Mouse (Mus musculus): Measurements from ENCODE around the gene Zfp513. TPM values are rescaled to one million over a fixed set of nuclear protein-coding genes. Genes with fewer than 3 reads are reported as not detected.

Zfp513 gene
- polyA plus RNA-seq, 1 experiment from 2014 or later = 7.0 TPM

- DNase-seq (ENCODE audit: low spot score) = no peak
Observed at GRCm38 (mm10) chr5:31168630-31169029, 33.5 kb downstream of the Zfp513 start.

GRCm38 (mm10) chr5:31164878-31165277 is 37.2 kb downstream of the Zfp513 start:
- no peak for DNase-seq (ENCODE audit: low spot score)

GRCm38 (mm10) chr5:31162462-31162861 is 39.6 kb downstream of the Zfp513 start:
- DNase-seq (ENCODE audit: low spot score) = no peak

- DNase-seq (ENCODE audit: low spot score) = peak; percentile 77
Observed at GRCm38 (mm10) chr5:31154152-31154553, 48.0 kb downstream of the Zfp513 start, which contains the start of gene Mpv17. Mpv17 (minus strand) TSS chr5:31154251.

GRCm38 (mm10) chr5:31153516-31154151 is 48.5 kb downstream of the Zfp513 start:
- DNase-seq (ENCODE audit: low spot score) = no peak

GRCm38 (mm10) chr5:31151746-31152145 is 50.4 kb downstream of the Zfp513 start:
- no peak for DNase-seq (ENCODE audit: low spot score)

GRCm38 (mm10) chr5:31149781-31150180 is 52.3 kb downstream of the Zfp513 start:
- DNase-seq (ENCODE audit: low spot score) = no peak

Other genes with a start within 250 kb of the Zfp513 start
- gene Preb, start 241.9 kb downstream of the Zfp513 start, polyA plus RNA-seq (2015; fragmentation: Nextera tagmentation; extraction: Ambion mirVana) = 141 and 156 TPM in 2 replicates
- 0.03 and 0.04 TPM in 2 replicates for gene Tcf23, start 233.6 kb downstream of the Zfp513 start, polyA plus RNA-seq (2015; fragmentation: Nextera tagmentation; extraction: Ambion mirVana)
- 123 and 132 TPM in 2 replicates for gene Atraid, start 154.0 kb downstream of the Zfp513 start, polyA plus RNA-seq (2015; fragmentation: Nextera tagmentation; extraction: Ambion mirVana)
- gene Slc5a6, start 153.4 kb downstream of the Zfp513 start, polyA plus RNA-seq (2015; fragmentation: Nextera tagmentation; extraction: Ambion mirVana) = 7.0 and 8.7 TPM in 2 replicates
- 15.3 and 16.8 TPM in 2 replicates for gene Cad, start 147.5 kb downstream of the Zfp513 start, polyA plus RNA-seq (2015; fragmentation: Nextera tagmentation; extraction: Ambion mirVana)
- gene Dnajc5g, start 96.0 kb downstream of the Zfp513 start, polyA plus RNA-seq (2015; fragmentation: Nextera tagmentation; extraction: Ambion mirVana) = not detected in 2 replicates
- gene Slc30a3, start 94.1 kb downstream of the Zfp513 start, polyA plus RNA-seq (2015; fragmentation: Nextera tagmentation; extraction: Ambion mirVana) = 0.07 and 0.30 TPM in 2 replicates
- gene Trim54, start 85.6 kb downstream of the Zfp513 start, polyA plus RNA-seq (2015; fragmentation: Nextera tagmentation; extraction: Ambion mirVana) = 0.14 and 0.16 TPM in 2 replicates
- not detected in 2 replicates for gene Ucn, start 63.5 kb downstream of the Zfp513 start, polyA plus RNA-seq (2015; fragmentation: Nextera tagmentation; extraction: Ambion mirVana)
- gene Mpv17, start 48.1 kb downstream of the Zfp513 start, polyA plus RNA-seq (2015; fragmentation: Nextera tagmentation; extraction: Ambion mirVana) = 17.1 and 21.9 TPM in 2 replicates
- gene Gm29609, start 22.4 kb downstream of the Zfp513 start, polyA plus RNA-seq (2015; fragmentation: Nextera tagmentation; extraction: Ambion mirVana) = 0.57 and 0.88 TPM in 2 replicates
- 46.1 and 47.2 TPM in 2 replicates for gene Gtf3c2, start 22.2 kb downstream of the Zfp513 start, polyA plus RNA-seq (2015; fragmentation: Nextera tagmentation; extraction: Ambion mirVana)
- 126 and 144 TPM in 2 replicates for gene Snx17, start 9.1 kb downstream of the Zfp513 start, polyA plus RNA-seq (2015; fragmentation: Nextera tagmentation; extraction: Ambion mirVana)
- gene Eif2b4, start 8.9 kb downstream of the Zfp513 start, polyA plus RNA-seq (2015; fragmentation: Nextera tagmentation; extraction: Ambion mirVana) = 73.6 and 80.4 TPM in 2 replicates
- 131 and 140 TPM in 2 replicates for gene Ppm1g, start 18.4 kb upstream of the Zfp513 start, polyA plus RNA-seq (2015; fragmentation: Nextera tagmentation; extraction: Ambion mirVana)
- gene Nrbp1, start 38.6 kb upstream of the Zfp513 start, polyA plus RNA-seq (2015; fragmentation: Nextera tagmentation; extraction: Ambion mirVana) = 109 and 116 TPM in 2 replicates
- gene Gm9970, start 38.9 kb upstream of the Zfp513 start, polyA plus RNA-seq (2015; fragmentation: Nextera tagmentation; extraction: Ambion mirVana) = 0.64 and 0.67 TPM in 2 replicates
- gene Krtcap3, start 49.4 kb upstream of the Zfp513 start, polyA plus RNA-seq (2015; fragmentation: Nextera tagmentation; extraction: Ambion mirVana) = 21.8 and 23.9 TPM in 2 replicates
- gene Ift172, start 88.8 kb upstream of the Zfp513 start, polyA plus RNA-seq (2015; fragmentation: Nextera tagmentation; extraction: Ambion mirVana) = 10.6 and 12.9 TPM in 2 replicates
- gene Fndc4, start 93.8 kb upstream of the Zfp513 start, polyA plus RNA-seq (2015; fragmentation: Nextera tagmentation; extraction: Ambion mirVana) = 2.0 and 2.5 TPM in 2 replicates
- 0.04 and 0.06 TPM in 2 replicates for gene Gckr, start 95.1 kb upstream of the Zfp513 start, polyA plus RNA-seq (2015; fragmentation: Nextera tagmentation; extraction: Ambion mirVana)